Mouse (Mus musculus): ENCODE results near the gene Spaca4. TPM values are rescaled to one million over a fixed set of nuclear protein-coding genes. Genes with fewer than 3 reads are reported as not detected.

Spaca4 gene
- polyA plus RNA-seq, 1 experiment from 2014 or later = not detected

- WGBS = under 1% methylated on average over 13 of the region's 13 CpGs
- Histone ChIP-seq H3K27me3 (peaks cover 19% of the 10 kb centered on the region), H3K4me3 (peak overlapping the region; percentile 72), H3K9ac (peak overlapping the region; percentile 49), H3K27ac (peak overlapping the region; percentile 87), H3K36me3 (no peaks in the 10 kb centered on the region), H3K4me1 (replicated peaks) (peaks cover 71% of the 10 kb centered on the region), H3K9me3 (replicated peaks) (no peaks in the 10 kb centered on the region), H3K4me2 (peak overlapping the region; percentile 98)
- ATAC-seq (replicated peaks; ENCODE audit: insufficient number of reproducible peaks, insufficient read depth, low FRiP score, low read depth) = peak; percentile 44
These were observed 21.5 kb downstream of the Spaca4 start for GRCm38 (mm10) chr7:45704046-45704559.

GRCm38 (mm10) chr7:45703521-45704033 is 22.0 kb downstream of the Spaca4 start:
- peak overlapping the region; percentile 87 for H3K27ac ChIP-seq
- no peak for ATAC-seq (replicated peaks; ENCODE audit: insufficient number of reproducible peaks, insufficient read depth, low FRiP score, low read depth)
- WGBS = 35% methylated on average over 12 of the region's 12 CpGs

GRCm38 (mm10) chr7:45702809-45703520 is 22.6 kb downstream of the Spaca4 start:
- Histone ChIP-seq H3K4me2 (peak overlapping the region; percentile 98), H3K9me3 (replicated peaks) (no peaks in the 10 kb centered on the region), H3K4me3 (no peak overlapping the region), H3K9ac (no peak overlapping the region), H3K4me1 (replicated peaks) (peaks cover 60% of the 10 kb centered on the region), H3K27ac (no peak overlapping the region), H3K27me3 (peaks cover 28% of the 10 kb centered on the region), H3K36me3 (no peaks in the 10 kb centered on the region)
- WGBS = 85% methylated on average over 17 of the region's 17 CpGs
- ATAC-seq (replicated peaks; ENCODE audit: insufficient number of reproducible peaks, insufficient read depth, low FRiP score, low read depth) = no peak

More at GRCm38 (mm10) chr7:45703521-45704033, 22.0 kb downstream of the Spaca4 start:
- Histone ChIP-seq H3K9me3 (replicated peaks) (no peaks in the 10 kb centered on the region), H3K36me3 (no peaks in the 10 kb centered on the region), H3K9ac (peak overlapping the region; percentile 49), H3K4me3 (peak overlapping the region; percentile 72), H3K4me1 (replicated peaks) (peaks cover 66% of the 10 kb centered on the region), H3K27me3 (peaks cover 24% of the 10 kb centered on the region), H3K4me2 (peak overlapping the region; percentile 98)

- Histone ChIP-seq H3K4me3 (no peak overlapping the region), H3K9me3 (replicated peaks) (no peaks in the 10 kb centered on the region), H3K9ac (no peak overlapping the region), H3K27me3 (peaks cover 31% of the 10 kb centered on the region), H3K27ac (no peak overlapping the region), H3K36me3 (no peaks in the 10 kb centered on the region), H3K4me2 (no peak overlapping the region), H3K4me1 (replicated peaks) (peaks cover 53% of the 10 kb centered on the region)
- 89% methylated on average over 11 of the region's 11 CpGs for WGBS
- no peak for ATAC-seq (replicated peaks; ENCODE audit: insufficient number of reproducible peaks, insufficient read depth, low FRiP score, low read depth)
These were observed 23.3 kb downstream of the Spaca4 start for GRCm38 (mm10) chr7:45702316-45702715.

GRCm38 (mm10) chr7:45701607-45702006 is 24.0 kb downstream of the Spaca4 start:
- peaks cover 47% of the 10 kb centered on the region for H3K4me1 ChIP-seq (replicated peaks)
- H3K4me2 ChIP-seq = peak overlapping the region; percentile 83; the same call in 1 of the 2 replicates
- H3K9ac ChIP-seq = no peak overlapping the region
- H3K4me3 ChIP-seq = no peak overlapping the region
- H3K36me3 ChIP-seq = no peaks in the 10 kb centered on the region
- H3K27ac ChIP-seq = no peak overlapping the region
- H3K27me3 ChIP-seq = peaks cover 31% of the 10 kb centered on the region
- ATAC-seq (replicated peaks; ENCODE audit: insufficient number of reproducible peaks, insufficient read depth, low FRiP score, low read depth) = no peak
- no peaks in the 10 kb centered on the region for H3K9me3 ChIP-seq (replicated peaks)
- WGBS = 84% methylated on average over 11 of the region's 11 CpGs

GRCm38 (mm10) chr7:45701072-45701471 is 24.5 kb downstream of the Spaca4 start:
- no peaks in the 10 kb centered on the region for H3K9me3 ChIP-seq (replicated peaks)
- H3K27ac ChIP-seq = peak overlapping the region; percentile 67
- H3K4me2 ChIP-seq = peak overlapping the region; percentile 83
- peak overlapping the region; percentile 45 for H3K9ac ChIP-seq
- no peaks in the 10 kb centered on the region for H3K36me3 ChIP-seq
- ATAC-seq (replicated peaks; ENCODE audit: insufficient number of reproducible peaks, insufficient read depth, low FRiP score, low read depth) = no peak
- peak overlapping the region; percentile 48 for H3K4me3 ChIP-seq
- peaks cover 31% of the 10 kb centered on the region for H3K27me3 ChIP-seq
- WGBS = 32% methylated on average over 11 of the region's 11 CpGs
- H3K4me1 ChIP-seq (replicated peaks) = peaks cover 42% of the 10 kb centered on the region

- Histone ChIP-seq H3K4me3 (peak overlapping the region; percentile 48), H3K36me3 (no peaks in the 10 kb centered on the region), H3K9ac (peak overlapping the region; percentile 57), H3K27me3 (peaks cover 31% of the 10 kb centered on the region), H3K9me3 (replicated peaks) (no peaks in the 10 kb centered on the region), H3K4me2 (peak overlapping the region; percentile 83), H3K27ac (no peak overlapping the region), H3K4me1 (replicated peaks) (peaks cover 36% of the 10 kb centered on the region)
- 2% methylated on average over 20 of the region's 20 CpGs for WGBS
- no peak for ATAC-seq (replicated peaks; ENCODE audit: insufficient number of reproducible peaks, insufficient read depth, low FRiP score, low read depth)
These were observed 25.2 kb downstream of the Spaca4 start for GRCm38 (mm10) chr7:45700301-45701015.

- Histone ChIP-seq H3K9ac (peak within 1 kb of the TSS; percentile 57), H3K36me3 (no peaks in the 10 kb centered on the region), H3K27me3 (peaks cover 31% of the 10 kb centered on the region), H3K9me3 (replicated peaks) (no peaks in the 10 kb centered on the region), H3K4me3 (peak within 1 kb of the TSS; percentile 48), H3K27ac (no peak within 1 kb of the TSS), H3K4me2 (peak within 1 kb of the TSS; percentile 83), H3K4me1 (replicated peaks) (peaks cover 33% of the 10 kb centered on the region)
- WGBS = 3% methylated on average over 36 of the region's 36 CpGs
- no peak for ATAC-seq (replicated peaks; ENCODE audit: insufficient number of reproducible peaks, insufficient read depth, low FRiP score, low read depth)
These were observed 26.0 kb downstream of the Spaca4 start, which contains the start of gene Car11 for GRCm38 (mm10) chr7:45699523-45700141. TSS of gene Car11 (plus strand) at chr7:45699843.

- no peak for ATAC-seq (replicated peaks; ENCODE audit: insufficient number of reproducible peaks, insufficient read depth, low FRiP score, low read depth)
- H3K9me3 ChIP-seq (replicated peaks) = no peaks in the 10 kb centered on the region
- peaks cover 31% of the 10 kb centered on the region for H3K27me3 ChIP-seq
- H3K36me3 ChIP-seq = no peaks in the 10 kb centered on the region
- H3K9ac ChIP-seq = no peak overlapping the region
- H3K4me2 ChIP-seq = no peak overlapping the region
- H3K27ac ChIP-seq = no peak overlapping the region
- WGBS = 76% methylated on average over 7 of the region's 7 CpGs
- H3K4me1 ChIP-seq (replicated peaks) = peaks cover 21% of the 10 kb centered on the region
- no peak overlapping the region for H3K4me3 ChIP-seq
These were observed 27.7 kb downstream of the Spaca4 start for GRCm38 (mm10) chr7:45697894-45698293.

- H3K4me2 ChIP-seq = no peak overlapping the region
- H3K27ac ChIP-seq = no peak overlapping the region
- peaks cover 22% of the 10 kb centered on the region for H3K27me3 ChIP-seq
- no peak overlapping the region for H3K4me3 ChIP-seq
- WGBS = 36% methylated on average over 6 of the region's 6 CpGs
- no peaks in the 10 kb centered on the region for H3K36me3 ChIP-seq
- no peak for ATAC-seq (replicated peaks; ENCODE audit: insufficient number of reproducible peaks, insufficient read depth, low FRiP score, low read depth)
- H3K9ac ChIP-seq = no peak overlapping the region
- no peaks in the 10 kb centered on the region for H3K9me3 ChIP-seq (replicated peaks)
- peaks cover 12% of the 10 kb centered on the region for H3K4me1 ChIP-seq (replicated peaks)
These were observed 30.5 kb downstream of the Spaca4 start for GRCm38 (mm10) chr7:45695098-45695497.

All from heart, embryonic 15.5 days (tissue).